Mouse (Mus musculus): ENCODE measurements at regions not wholly inside any gene's neighbourhood (a gene's known extent, or its start where the extent isn't known, plus 50 kb on each side); places are given as distances from the start of the nearest gene placed in this dataset.
A peak's percentile ranks its signal among the peaks of the same experiment; 100 is the strongest.

DNA sequence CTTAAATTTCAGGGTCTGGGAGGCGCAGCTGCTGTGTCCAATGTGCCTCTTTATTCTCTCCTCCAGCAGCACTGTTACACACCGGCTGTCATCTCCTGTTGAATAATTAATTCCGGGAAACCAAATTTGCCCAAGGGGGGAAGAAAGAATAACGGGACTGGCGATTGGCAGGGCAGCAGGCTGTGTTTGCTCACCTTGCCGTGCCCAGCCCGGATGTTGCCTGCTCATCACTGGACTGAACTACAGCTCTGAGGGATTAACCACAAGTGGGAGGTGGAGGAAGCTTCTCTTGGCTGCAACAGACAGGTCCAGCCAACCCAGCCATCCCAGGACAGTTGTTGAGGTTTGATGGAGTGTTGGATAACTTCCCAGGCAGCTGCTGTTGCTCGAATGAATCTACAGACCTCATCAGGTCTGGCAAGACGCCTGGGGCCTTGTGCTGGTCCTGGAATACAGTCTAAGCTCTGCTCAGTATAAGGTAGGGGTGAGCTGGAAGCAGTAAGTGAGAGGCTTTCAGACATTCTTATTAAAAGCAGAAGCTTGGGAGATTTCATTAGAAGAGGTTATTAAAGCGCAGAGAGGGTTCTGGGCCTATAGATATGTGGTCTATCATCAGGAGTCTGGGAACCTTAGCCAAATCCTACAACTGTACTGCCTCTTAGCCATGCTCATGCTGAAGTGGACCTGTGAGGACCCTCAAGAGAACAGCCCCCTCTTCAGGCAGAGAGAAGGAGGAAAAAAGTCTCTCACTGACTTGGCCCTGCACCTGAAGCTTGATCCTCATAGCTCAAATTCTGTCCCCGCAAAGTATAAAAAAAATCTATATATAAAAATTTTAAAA lies 291.8 kb downstream of the Il20rb start:
- 61% methylated on average over 11 of the region's 11 CpGs for WGBS
- no peak overlapping the region for H3K4me2 ChIP-seq (replicated peaks)

DNA sequence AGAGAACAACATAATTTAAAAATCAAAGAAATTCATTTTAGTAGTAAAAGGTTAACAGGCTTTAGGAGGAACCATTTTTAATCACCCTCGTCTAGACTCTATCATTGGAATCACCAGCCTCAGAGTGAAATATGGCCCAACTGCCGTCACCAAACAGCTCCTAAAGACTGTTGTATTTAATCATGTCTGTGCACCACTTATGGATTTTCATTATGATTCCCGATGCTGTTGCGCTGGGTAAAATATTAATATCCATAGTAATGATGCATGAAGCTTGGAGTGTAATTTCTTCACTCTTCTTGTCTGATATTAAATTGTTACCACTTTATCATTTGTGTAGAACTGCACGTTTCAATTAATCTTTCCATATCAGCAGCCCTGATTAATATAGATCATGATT lies 292.4 kb downstream of the Il20rb start:
- no peak overlapping the region for H3K9ac ChIP-seq
- no peak for ATAC-seq (ENCODE audit: low FRiP score, low read depth)
- H3K9me3 ChIP-seq = no peaks in the 10 kb centered on the region
- no peaks in the 10 kb centered on the region for H3K36me3 ChIP-seq
- H3K4me3 ChIP-seq = no peak overlapping the region
- H3K27ac ChIP-seq = no peak overlapping the region
- no peak overlapping the region for H3K4me2 ChIP-seq (replicated peaks)
- H3K4me1 ChIP-seq = 0 out of 2 replicates have a peak, but pooled peaks cover 3% of the 10 kb centered on the region
- 76% methylated on average over 5 of the region's 5 CpGs for WGBS
- no peaks in the 10 kb centered on the region for H3K27me3 ChIP-seq

More for the DNA sequence above, 291.8 kb downstream of the Il20rb start:
- no peaks in the 10 kb centered on the region for H3K9me3 ChIP-seq
- H3K36me3 ChIP-seq = no peaks in the 10 kb centered on the region
- no peaks in the 10 kb centered on the region for H3K27me3 ChIP-seq
- H3K4me3 ChIP-seq = no peak overlapping the region
- H3K4me1 ChIP-seq = 0 out of 2 replicates have a peak, but pooled peaks cover 3% of the 10 kb centered on the region
- no peak overlapping the region for H3K9ac ChIP-seq
- ATAC-seq (ENCODE audit: low FRiP score, low read depth) = peak; percentile 90
- no peak overlapping the region for H3K27ac ChIP-seq

DNA sequence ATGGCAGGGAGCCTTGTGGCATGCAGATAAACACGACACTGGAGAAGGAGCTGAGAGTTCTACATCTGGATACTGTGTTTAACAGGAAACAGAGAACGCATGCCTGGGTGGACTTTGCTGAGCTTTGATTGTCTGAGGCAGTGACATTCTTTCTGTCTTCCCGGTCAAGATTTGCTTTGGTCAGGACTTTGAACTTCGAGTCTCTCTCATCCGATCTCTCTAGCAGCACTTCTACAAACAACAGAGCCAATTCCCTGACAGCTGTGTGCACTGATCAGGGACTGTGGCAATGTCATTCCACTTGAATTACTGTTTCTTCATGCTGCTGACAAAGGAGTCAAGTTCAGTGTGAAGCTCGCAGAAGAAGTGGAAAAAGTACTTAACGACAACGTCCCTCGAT lies 302.5 kb downstream of the Il20rb start:
- 67% methylated on average over 9 of the region's 9 CpGs for WGBS
- ATAC-seq (ENCODE audit: low FRiP score, low read depth) = no peak
- H3K36me3 ChIP-seq = no peaks in the 10 kb centered on the region
- H3K27ac ChIP-seq = no peak overlapping the region
- no peaks in the 10 kb centered on the region for H3K4me1 ChIP-seq
- no peak overlapping the region for H3K9ac ChIP-seq
- H3K4me2 ChIP-seq (replicated peaks) = no peak overlapping the region
- no peaks in the 10 kb centered on the region for H3K27me3 ChIP-seq
- peaks cover 4% of the 10 kb centered on the region; the same call in 1 of the 2 replicates for H3K9me3 ChIP-seq
- H3K4me3 ChIP-seq = no peak overlapping the region

DNA sequence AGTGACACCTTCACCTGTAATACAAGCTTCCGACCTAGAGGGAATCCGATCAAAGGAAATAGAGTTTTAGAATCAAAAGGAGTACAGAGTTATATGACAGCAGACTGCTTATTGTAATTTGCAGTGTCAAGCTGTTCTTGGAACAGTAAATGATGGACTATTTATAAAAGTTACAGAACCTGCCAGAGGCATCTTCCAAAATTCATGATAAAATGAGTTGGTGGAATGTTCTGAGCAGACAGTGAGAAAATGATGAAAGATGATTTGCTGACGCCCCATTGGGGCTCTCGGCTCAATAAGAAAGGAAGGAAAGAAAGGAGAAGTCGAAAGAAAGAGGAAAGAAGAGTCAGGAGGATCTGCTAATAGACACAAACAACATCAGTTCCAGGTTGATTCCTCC lies 300.3 kb upstream of the Sox14 start:
- Histone ChIP-seq H3K4me3 (no peak overlapping the region), H3K36me3 (no peaks in the 10 kb centered on the region), H3K4me2 (replicated peaks) (no peak overlapping the region), H3K9me3 (no peaks in the 10 kb centered on the region), H3K4me1 (no peaks in the 10 kb centered on the region), H3K9ac (no peak overlapping the region), H3K27ac (no peak overlapping the region), H3K27me3 (no peaks in the 10 kb centered on the region)
- ATAC-seq (ENCODE audit: low FRiP score, low read depth) = no peak
- WGBS = 86% methylated on average over 5 of the region's 5 CpGs

DNA sequence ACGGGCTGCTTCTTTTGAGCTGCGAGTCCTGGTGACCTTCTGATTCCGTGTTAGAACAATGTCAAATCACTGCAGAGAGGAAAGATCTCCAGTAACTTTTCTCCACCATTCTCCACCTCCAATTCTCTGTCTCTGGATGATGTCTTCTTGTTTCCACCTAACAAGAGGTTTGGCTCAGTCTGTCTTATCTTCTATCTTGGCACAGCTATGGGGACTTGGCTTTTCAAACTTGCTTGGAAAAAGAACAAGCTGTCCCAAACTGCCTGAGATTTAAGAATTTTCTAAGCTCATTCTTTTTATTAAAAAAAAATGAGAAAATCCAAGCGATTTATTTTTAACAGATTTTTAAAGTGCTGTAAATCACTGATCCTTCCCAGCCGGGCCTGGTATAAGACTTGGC lies 290.3 kb upstream of the Sox14 start:
- Histone ChIP-seq H3K4me3 (no peak overlapping the region), H3K4me2 (replicated peaks) (no peak overlapping the region), H3K27ac (no peak overlapping the region), H3K9ac (no peak overlapping the region), H3K4me1 (no peaks in the 10 kb centered on the region), H3K27me3 (no peaks in the 10 kb centered on the region), H3K9me3 (no peaks in the 10 kb centered on the region), H3K36me3 (no peaks in the 10 kb centered on the region)
- ATAC-seq (ENCODE audit: low FRiP score, low read depth) = no peak
- WGBS = 81% methylated on average over 5 of the region's 5 CpGs

DNA sequence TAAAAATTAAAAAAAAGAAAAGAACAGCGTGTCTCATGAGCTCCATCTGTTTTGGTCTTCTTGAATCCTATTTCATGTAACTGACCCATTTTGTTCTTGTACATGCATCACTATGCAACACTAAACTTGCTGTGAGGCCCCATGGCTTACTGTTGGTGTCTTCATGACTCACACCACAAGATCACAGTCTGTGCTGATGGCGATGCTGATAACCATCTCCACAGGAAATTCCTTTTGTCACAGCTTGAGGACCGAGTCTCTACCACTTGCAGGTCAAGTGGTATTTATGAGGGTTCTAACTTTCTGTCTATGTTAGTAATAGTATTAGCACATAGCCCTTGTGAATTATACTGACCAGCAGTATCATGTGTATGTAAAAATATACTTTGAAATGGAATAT lies 286.0 kb upstream of the Sox14 start:
- Histone ChIP-seq H3K9ac (no peak overlapping the region), H3K4me3 (no peak overlapping the region), H3K4me2 (replicated peaks) (no peak overlapping the region), H3K27ac (no peak overlapping the region), H3K4me1 (no peaks in the 10 kb centered on the region), H3K9me3 (no peaks in the 10 kb centered on the region), H3K36me3 (no peaks in the 10 kb centered on the region), H3K27me3 (no peaks in the 10 kb centered on the region)
- WGBS = 76% methylated on average over 3 of the region's 3 CpGs
- ATAC-seq (ENCODE audit: low FRiP score, low read depth) = no peak
